Mouse (Mus musculus): ENCODE results near the gene Kcnh5.

DNA sequence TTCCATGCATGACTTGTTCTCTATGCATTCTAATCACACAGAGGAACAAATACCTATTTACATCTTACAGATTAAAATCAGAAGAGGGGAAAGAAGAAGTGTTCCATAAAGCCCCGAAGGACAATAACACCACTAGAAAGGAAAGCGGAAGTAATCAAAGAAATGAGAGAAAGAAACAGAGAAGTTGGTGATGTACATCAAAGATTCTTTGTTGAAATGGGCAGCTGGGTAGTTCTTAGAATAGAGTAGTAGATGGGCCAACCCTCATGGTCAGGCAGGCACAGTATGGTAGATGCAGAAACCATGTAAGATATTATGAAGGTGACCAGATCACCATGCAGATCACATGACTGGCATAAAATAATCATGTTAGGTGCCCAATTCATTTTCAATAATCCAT, 210.9 kb downstream of the Kcnh5 start:
- no peak for TF ChIP-seq CTCF (IDR thresholded peaks at IDR 0.05; ENCODE audit: low read depth)
- no peak for TF ChIP-seq EP300 (IDR thresholded peaks at IDR 0.05; ENCODE audit: low read depth)
